Mouse (Mus musculus): ENCODE results near the gene Hnrnpa1. TPM values are rescaled to one million over a fixed set of nuclear protein-coding genes. Genes with fewer than 3 reads are reported as not detected.
A peak's percentile ranks its signal among the peaks of the same experiment; 100 is the strongest.
"Not testable (repeated sequence)": the region's sequence is repeated elsewhere in the genome, so short reads cannot be mapped to it uniquely, and the experiment has no call there.

Gene Hnrnpa1
- polyA plus RNA-seq, 1 experiment, result 62.6 TPM

- DNase-seq (ENCODE audit: low read depth in 1 of 2, low spot score in 2 of 2), result peak; percentile 32 to 36
- TF ChIP-seq CTCF (IDR thresholded peaks at IDR 0.05; ENCODE audit: extremely low read depth, insufficient read depth, insufficient read length, insufficient replicate concordance) (no peak), POLR2A (IDR thresholded peaks at IDR 0.05; ENCODE audit: low read depth, low read length) (no peak)
- no peaks in the 10 kb centered on the region for H3K36me3 ChIP-seq (ENCODE audit: control insufficient read depth, insufficient read depth, low read length)
- H3K4me1 ChIP-seq (ENCODE audit: control insufficient read depth, insufficient read depth, insufficient read length), result peaks cover 6% of the 10 kb centered on the region
- H3K27ac ChIP-seq (ENCODE audit: insufficient read depth, low read length), result peak within 1 kb of the TSS; percentile 39; the same call in 1 of the 2 replicates
- 5% methylated on average over 15 of the region's 15 CpGs for WGBS
- H3K4me3 ChIP-seq (ENCODE audit: extremely low read depth, insufficient read depth, insufficient read length), result peak within 1 kb of the TSS; percentile 20; the same call in 1 of the 2 replicates
- H3K27me3 ChIP-seq (ENCODE audit: control insufficient read depth, insufficient read depth, low read length), result no peaks in the 10 kb centered on the region
Observed at GRCm38 (mm10) chr15:103257790-103258728, 17.8 kb downstream of the Hnrnpa1 start, which contains the start of gene Nfe2. Gene Nfe2, minus strand, starts transcription at chr15:103258403.

- no peak for TF ChIP-seq CTCF (IDR thresholded peaks at IDR 0.05; ENCODE audit: extremely low read depth, insufficient read depth, insufficient read length, insufficient replicate concordance)
- WGBS, result 37% methylated on average over 5 of the region's 5 CpGs
- Histone ChIP-seq H3K27ac (ENCODE audit: insufficient read depth, low read length) (no peak overlapping the region), H3K36me3 (ENCODE audit: control insufficient read depth, insufficient read depth, low read length) (no peaks in the 10 kb centered on the region), H3K4me1 (ENCODE audit: control insufficient read depth, insufficient read depth, insufficient read length) (peaks cover 6% of the 10 kb centered on the region), H3K4me3 (ENCODE audit: extremely low read depth, insufficient read depth, insufficient read length) (no peak overlapping the region), H3K27me3 (ENCODE audit: control insufficient read depth, insufficient read depth, low read length) (no peaks in the 10 kb centered on the region)
- no peak for DNase-seq (ENCODE audit: low read depth in 1 of 2, low spot score in 2 of 2)
Observed at GRCm38 (mm10) chr15:103259162-103259561, 18.9 kb downstream of the Hnrnpa1 start.

- Histone ChIP-seq H3K4me3 (ENCODE audit: extremely low read depth, insufficient read depth, insufficient read length) (no peak overlapping the region), H3K27ac (ENCODE audit: insufficient read depth, low read length) (no peak overlapping the region), H3K27me3 (ENCODE audit: control insufficient read depth, insufficient read depth, low read length) (no peaks in the 10 kb centered on the region), H3K36me3 (ENCODE audit: control insufficient read depth, insufficient read depth, low read length) (no peaks in the 10 kb centered on the region), H3K4me1 (ENCODE audit: control insufficient read depth, insufficient read depth, insufficient read length) (peaks cover 6% of the 10 kb centered on the region)
- DNase-seq (ENCODE audit: low read depth in 1 of 2, low spot score in 2 of 2), result no peak
- TF ChIP-seq CTCF (IDR thresholded peaks at IDR 0.05; ENCODE audit: extremely low read depth, insufficient read depth, insufficient read length, insufficient replicate concordance) (no peak), POLR2A (IDR thresholded peaks at IDR 0.05; ENCODE audit: low read depth, low read length) (no peak)
- WGBS, result 7% methylated on average over 1 of the region's 1 CpGs
Observed at GRCm38 (mm10) chr15:103259989-103260388, 19.8 kb downstream of the Hnrnpa1 start.

GRCm38 (mm10) chr15:103264794-103265193 is 24.6 kb downstream of the Hnrnpa1 start:
- WGBS, result 82% methylated on average over 2 of the region's 2 CpGs
- no peaks in the 10 kb centered on the region for H3K27me3 ChIP-seq (ENCODE audit: control insufficient read depth, insufficient read depth, low read length)
- no peak for DNase-seq (ENCODE audit: low read depth in 1 of 2, low spot score in 2 of 2)
- no peak overlapping the region for H3K27ac ChIP-seq (ENCODE audit: insufficient read depth, low read length)
- H3K4me1 ChIP-seq (ENCODE audit: control insufficient read depth, insufficient read depth, insufficient read length), result no peaks in the 10 kb centered on the region
- H3K4me3 ChIP-seq (ENCODE audit: extremely low read depth, insufficient read depth, insufficient read length), result no peak overlapping the region
- TF ChIP-seq POLR2A (IDR thresholded peaks at IDR 0.05; ENCODE audit: low read depth, low read length) (no peak), CTCF (IDR thresholded peaks at IDR 0.05; ENCODE audit: extremely low read depth, insufficient read depth, insufficient read length, insufficient replicate concordance) (no peak)
- no peaks in the 10 kb centered on the region for H3K36me3 ChIP-seq (ENCODE audit: control insufficient read depth, insufficient read depth, low read length)

- H3K4me3 ChIP-seq (ENCODE audit: extremely low read depth, insufficient read depth, insufficient read length), result no peak overlapping the region
- no peak for DNase-seq (ENCODE audit: low read depth in 1 of 2, low spot score in 2 of 2)
- H3K4me1 ChIP-seq (ENCODE audit: control insufficient read depth, insufficient read depth, insufficient read length), result no peaks in the 10 kb centered on the region
- TF ChIP-seq POLR2A (IDR thresholded peaks at IDR 0.05; ENCODE audit: low read depth, low read length) (no peak), CTCF (IDR thresholded peaks at IDR 0.05; ENCODE audit: extremely low read depth, insufficient read depth, insufficient read length, insufficient replicate concordance) (no peak)
- H3K36me3 ChIP-seq (ENCODE audit: control insufficient read depth, insufficient read depth, low read length), result no peaks in the 10 kb centered on the region
- 56% methylated on average over 4 of the region's 4 CpGs for WGBS
- no peaks in the 10 kb centered on the region for H3K27me3 ChIP-seq (ENCODE audit: control insufficient read depth, insufficient read depth, low read length)
- H3K27ac ChIP-seq (ENCODE audit: insufficient read depth, low read length), result no peak overlapping the region
Observed at GRCm38 (mm10) chr15:103268903-103269302, 28.7 kb downstream of the Hnrnpa1 start.

- Histone ChIP-seq H3K4me1 (ENCODE audit: control insufficient read depth, insufficient read depth, insufficient read length) (no peaks in the 10 kb centered on the region), H3K36me3 (ENCODE audit: control insufficient read depth, insufficient read depth, low read length) (no peaks in the 10 kb centered on the region), H3K4me3 (ENCODE audit: extremely low read depth, insufficient read depth, insufficient read length) (peak within 1 kb of the TSS; percentile 73), H3K27me3 (ENCODE audit: control insufficient read depth, insufficient read depth, low read length) (no peaks in the 10 kb centered on the region), H3K27ac (ENCODE audit: insufficient read depth, low read length) (no peak within 1 kb of the TSS)
- DNase-seq (ENCODE audit: low read depth in 1 of 2, low spot score in 2 of 2), result peak; percentile 92 to 99
- WGBS, result under 1% methylated on average over 38 of the region's 38 CpGs
- TF ChIP-seq CTCF (IDR thresholded peaks at IDR 0.05; ENCODE audit: extremely low read depth, insufficient read depth, insufficient read length, insufficient replicate concordance), result no peak
- peak; percentile 75 for TF ChIP-seq POLR2A (IDR thresholded peaks at IDR 0.05; ENCODE audit: low read depth, low read length)
Observed at GRCm38 (mm10) chr15:103272419-103273279, 32.4 kb downstream of the Hnrnpa1 start, which contains the start of gene Copz1. Gene Copz1, plus strand, starts transcription at chr15:103272714.

GRCm38 (mm10) chr15:103275943-103276342 is 35.7 kb downstream of the Hnrnpa1 start:
- H3K27ac ChIP-seq (ENCODE audit: insufficient read depth, low read length); H3K4me3 ChIP-seq (ENCODE audit: extremely low read depth, insufficient read depth, insufficient read length); H3K4me1 ChIP-seq (ENCODE audit: control insufficient read depth, insufficient read depth, insufficient read length); DNase-seq (ENCODE audit: low read depth in 1 of 2, low spot score in 2 of 2); H3K36me3 ChIP-seq (ENCODE audit: control insufficient read depth, insufficient read depth, low read length); H3K27me3 ChIP-seq (ENCODE audit: control insufficient read depth, insufficient read depth, low read length): not testable (repeated sequence)
- WGBS, result 85% methylated on average over 3 of the region's 3 CpGs
